Mouse (Mus musculus) lung, adult 18-20 months (tissue): ENCODE data around the gene Psmb3.
"Not testable (repeated sequence)": the region's sequence is repeated elsewhere in the genome, so short reads cannot be mapped to it uniquely, and the experiment has no call there.

Source experiments
- DNase-seq, 2 experiments: peaks; one replicate each; pipeline ENCODE4 v3.0.0; 2022; ENCODE audit warnings: mixed read lengths in 2 of 2

The Psmb3 gene

GRCm38 (mm10) chr11:97696669-97697068 lies 6.5 kb upstream of the Psmb3 start:
- no peak for DNase-seq

GRCm38 (mm10) chr11:97697199-97697890 lies 5.9 kb upstream of the Psmb3 start:
- no peak for DNase-seq

GRCm38 (mm10) chr11:97697891-97698529 lies 5.2 kb upstream of the Psmb3 start:
- no peak for DNase-seq

- DNase-seq, result peak; percentile 79 to 85
Observed at GRCm38 (mm10) chr11:97698741-97699611, 4.2 kb upstream of the Psmb3 start.

- peak; percentile 91 to 94 for DNase-seq
Observed at GRCm38 (mm10) chr11:97699626-97700002, 3.6 kb upstream of the Psmb3 start.

- peak; percentile 88 to 90 for DNase-seq
Observed at GRCm38 (mm10) chr11:97700003-97700745, 3.0 kb upstream of the Psmb3 start, which contains the start of gene Pcgf2. Pcgf2 (minus strand) TSS chr11:97700497.

- DNase-seq, result peak in 1 of 2 experiments; percentile 42
Observed at GRCm38 (mm10) chr11:97700746-97701580, 2.2 kb upstream of the Psmb3 start.

DNA sequence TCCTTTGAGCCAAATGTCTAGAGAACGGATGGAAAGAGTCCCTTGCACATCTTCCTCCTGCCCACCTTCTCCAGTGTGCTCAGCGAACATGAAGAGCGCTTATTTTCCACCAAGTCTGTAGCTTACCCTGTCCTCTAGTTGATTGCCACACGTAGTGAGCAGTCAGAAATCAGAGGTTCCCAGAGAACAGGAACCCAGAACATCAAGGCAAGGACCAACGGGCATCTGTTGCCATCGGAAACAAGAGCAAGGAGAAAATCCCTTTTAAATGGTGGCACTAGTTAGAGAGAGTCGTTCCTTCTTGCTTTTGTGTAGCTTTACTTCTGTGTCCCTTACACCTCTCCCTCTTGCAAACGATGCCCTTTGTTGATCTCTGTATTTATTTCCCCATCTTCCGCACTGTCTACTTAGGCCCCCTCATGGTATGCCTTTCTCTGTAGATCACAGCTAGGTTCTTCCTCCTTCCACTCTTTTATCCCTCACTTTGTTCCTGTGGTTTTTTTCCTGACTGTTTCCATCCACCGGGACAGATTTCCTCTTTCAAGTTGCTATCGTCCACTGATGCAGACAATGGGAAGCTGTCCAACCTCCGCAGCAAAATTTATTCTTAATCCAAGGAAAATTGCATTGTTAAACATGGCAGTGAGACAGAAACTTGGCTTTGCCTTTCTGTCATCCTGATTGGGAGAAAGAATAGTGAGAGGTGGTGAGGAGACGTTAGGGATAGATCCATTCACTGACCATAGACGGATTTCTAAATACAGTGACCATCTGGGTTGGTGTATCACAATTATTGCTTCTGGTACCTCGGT lies 1.4 kb upstream of the Psmb3 start:
- DNase-seq, result no peak

GRCm38 (mm10) chr11:97702393-97702745 lies 830 bp upstream of the Psmb3 start:
- peak; percentile 90 to 92 for DNase-seq

- not testable (repeated sequence) for DNase-seq
Observed at GRCm38 (mm10) chr11:97710067-97710466, 6.9 kb downstream of the Psmb3 start.

DNA sequence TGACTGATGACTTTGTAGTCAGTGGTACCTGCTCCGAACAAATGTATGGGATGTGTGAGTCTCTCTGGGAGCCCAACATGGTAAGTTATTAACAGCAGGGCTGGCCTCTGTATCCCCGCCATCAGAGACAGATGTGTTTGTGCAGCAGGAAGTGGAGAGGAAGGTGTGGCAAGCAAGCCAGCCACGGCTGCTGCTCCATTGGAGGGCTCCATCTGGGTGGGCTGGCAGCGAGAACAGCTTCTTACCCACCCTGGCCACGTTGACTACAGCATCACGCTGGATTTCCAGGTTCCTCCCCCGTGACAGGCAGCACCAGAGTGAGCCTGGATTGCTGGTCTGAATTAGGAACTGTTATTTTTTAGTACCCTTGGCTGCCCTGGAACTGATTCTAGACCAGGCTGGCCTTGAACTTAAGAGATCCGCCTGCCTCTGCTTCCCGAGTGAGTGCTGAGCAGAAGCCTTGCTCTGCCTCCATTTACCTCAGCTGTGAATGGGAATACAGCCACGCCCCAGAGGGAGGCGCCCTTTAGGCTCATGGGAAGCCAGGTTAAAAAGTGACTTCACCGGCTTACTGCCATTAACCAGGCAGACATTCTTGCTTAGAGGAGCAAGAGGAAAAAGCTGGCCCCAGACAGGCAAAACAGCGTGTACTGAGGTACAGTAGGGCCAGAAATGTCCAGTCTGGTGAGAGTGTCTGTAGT lies 8.2 kb downstream of the Psmb3 start:
- DNase-seq, result no peak

GRCm38 (mm10) chr11:97712286-97712685 lies 9.1 kb downstream of the Psmb3 start:
- DNase-seq, result no peak

- DNase-seq, result no peak
Observed at GRCm38 (mm10) chr11:97713896-97714295, 10.7 kb downstream of the Psmb3 start.

DNA sequence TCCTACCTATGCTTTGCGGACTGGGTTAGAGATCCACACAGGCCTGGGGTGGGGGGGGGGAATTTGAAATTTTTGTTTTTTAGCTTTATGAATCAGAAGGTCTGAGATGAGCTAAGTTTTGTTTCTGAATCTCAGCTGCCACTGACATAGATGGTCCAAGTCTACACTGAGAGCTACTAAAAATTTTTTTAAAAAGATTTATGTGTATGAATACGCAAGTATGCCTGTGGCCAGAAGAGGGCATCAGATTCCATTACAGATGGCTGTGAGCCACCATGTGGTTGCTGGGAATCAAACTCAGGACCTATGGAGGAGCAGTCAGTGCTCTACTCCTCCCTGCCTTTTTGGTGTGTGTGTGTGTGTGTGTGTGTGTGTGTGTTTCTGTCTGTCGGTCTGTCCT lies 11.2 kb downstream of the Psmb3 start:
- DNase-seq, result no peak

DNA sequence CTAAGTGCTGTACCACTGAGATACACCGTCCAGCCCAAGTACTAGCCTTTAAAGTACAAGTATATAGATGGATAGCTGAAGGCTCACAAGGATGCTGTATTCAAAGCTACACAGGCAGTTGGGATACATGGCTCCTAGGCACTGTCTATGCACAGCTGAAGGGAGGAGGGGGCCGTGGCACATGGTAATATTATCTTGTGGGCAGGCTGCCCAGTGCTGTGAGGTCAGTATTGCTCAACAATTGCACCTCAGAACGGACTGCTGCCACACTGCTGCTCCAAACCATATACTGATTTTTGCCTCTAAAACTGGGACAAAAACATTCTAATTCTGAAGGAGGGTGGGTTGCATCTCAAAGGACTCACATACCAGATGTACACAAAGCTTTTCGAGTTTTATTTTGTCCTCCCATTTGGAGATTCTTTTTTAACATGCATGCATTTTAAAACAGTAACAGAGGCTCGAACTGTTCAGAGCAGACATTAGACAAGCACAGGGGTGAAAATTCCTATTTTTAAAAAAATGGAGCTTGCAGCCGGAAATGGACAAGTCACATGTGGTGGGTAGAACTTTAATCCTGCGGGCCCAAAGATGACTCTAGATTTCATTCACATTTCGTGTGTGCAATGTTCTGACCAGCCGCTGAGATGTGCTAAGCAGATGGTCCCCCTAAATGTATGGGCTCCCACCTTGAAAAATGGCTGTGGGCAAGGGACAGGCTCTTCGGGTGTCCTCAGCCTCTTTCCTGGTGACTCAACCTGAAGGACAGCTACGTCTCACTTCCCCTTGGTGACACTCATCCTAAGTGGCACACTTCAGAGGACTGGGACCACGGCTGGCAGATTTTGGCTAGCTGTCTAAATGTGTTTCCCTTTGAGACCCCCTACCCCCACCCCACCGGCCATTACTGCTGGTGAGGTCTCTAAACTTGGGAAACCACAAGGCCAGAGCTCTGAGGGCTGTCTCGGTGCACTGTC lies 11.9 kb downstream of the Psmb3 start:
- peak in 1 of 2 experiments; percentile 49 for DNase-seq

- no peak for DNase-seq
Observed at GRCm38 (mm10) chr11:97716021-97716420, 12.8 kb downstream of the Psmb3 start.

GRCm38 (mm10) chr11:97717369-97718280 lies 14.4 kb downstream of the Psmb3 start:
- no peak for DNase-seq
